35 mouse cellular contexts compared by ENCODE assay signal in the genomic region with DNA sequence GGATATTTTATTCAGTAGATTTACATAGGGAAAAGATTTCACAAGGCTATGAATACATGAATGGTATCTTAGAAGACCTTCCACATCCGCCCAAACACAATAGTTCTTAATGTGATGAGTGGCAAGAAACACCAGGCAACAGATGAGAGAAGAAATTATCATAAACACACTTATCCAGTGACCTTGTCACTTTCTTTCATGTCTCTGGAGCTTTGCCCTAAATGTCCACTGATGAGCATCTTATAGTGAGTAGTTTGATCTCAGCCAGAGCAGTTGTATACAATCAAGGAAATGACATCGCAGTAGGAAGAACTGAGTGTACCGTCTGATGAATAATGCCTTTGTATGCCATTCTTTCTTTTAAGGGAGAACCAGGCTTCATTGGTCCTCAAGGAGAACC.
"Had no signal": no experiment of that assay in that cellular context is flagged by ENCODE, and none has a peak within 500 bp of the region (broad histone marks: within the 10 kb centered on the region; RNA-seq: fewer than 3 reads in every experiment).

No protein-coding gene starts in this region.

- H3K4me1 ChIP-seq: heart, embryonic 10.5 days; heart, embryonic 12.5 days; heart, embryonic 13.5 days; heart, embryonic 15.5 days; hindbrain, embryonic 10.5 days; hindbrain, embryonic 12.5 days; hindbrain, embryonic 13.5 days; hindbrain, embryonic 15.5 days; intestine, embryonic 15.5 days; kidney, embryonic 15.5 days had no signal

- H3K4me3 ChIP-seq: heart, adult 2 months; heart, embryonic 10.5 days; heart, embryonic 12.5 days; heart, embryonic 13.5 days; heart, embryonic 15.5 days; hindbrain, embryonic 10.5 days; hindbrain, embryonic 12.5 days; hindbrain, embryonic 13.5 days; hindbrain, embryonic 15.5 days; intestine, embryonic 15.5 days; kidney, embryonic 15.5 days; layer of hippocampus, adult 2 months; left cerebral cortex, adult 2 months had no signal

- DNase-seq: heart, adult 2 months; heart, postnatal 10 days; heart, postnatal 14 days; heart, postnatal 36 days; heart, postnatal 4 days; kidney, adult 11 months; kidney, adult 18-20 months; kidney, adult 2 months; kidney, adult 8-10 months; kidney, adult 9 months; kidney, postnatal 10 days; kidney, postnatal 14 days; kidney, postnatal 25 days; kidney, postnatal 36 days; kidney, postnatal 4 days; layer of hippocampus, adult 9-11 months; layer of hippocampus, postnatal 36 days had no signal

- H3K27me3 ChIP-seq: heart, embryonic 12.5 days; heart, embryonic 13.5 days; heart, embryonic 15.5 days; hindbrain, embryonic 12.5 days; hindbrain, embryonic 13.5 days; hindbrain, embryonic 15.5 days; intestine, embryonic 15.5 days; kidney, embryonic 15.5 days had no signal

- H3K27ac ChIP-seq: heart, adult 2 months; heart, embryonic 10.5 days; heart, embryonic 13.5 days; heart, embryonic 15.5 days; hindbrain, embryonic 10.5 days; hindbrain, embryonic 12.5 days; hindbrain, embryonic 13.5 days; hindbrain, embryonic 15.5 days; intestine, embryonic 15.5 days; kidney, embryonic 15.5 days; kidney, postnatal 0 days; left cerebral cortex, adult 2 months had no signal

- H3K4me2 ChIP-seq: heart, embryonic 11.5 days; heart, embryonic 12.5 days; heart, embryonic 13.5 days; heart, embryonic 15.5 days; hindbrain, embryonic 12.5 days; hindbrain, embryonic 13.5 days; hindbrain, embryonic 15.5 days; intestine, embryonic 15.5 days; kidney, embryonic 15.5 days had no signal

- H3K36me3 ChIP-seq: heart, embryonic 10.5 days; heart, embryonic 12.5 days; heart, embryonic 13.5 days; heart, embryonic 15.5 days; hindbrain, embryonic 10.5 days; hindbrain, embryonic 12.5 days; hindbrain, embryonic 13.5 days; hindbrain, embryonic 15.5 days; intestine, embryonic 15.5 days; kidney, embryonic 15.5 days had no signal

- H3K9ac ChIP-seq: heart, embryonic 12.5 days; heart, embryonic 13.5 days; heart, embryonic 15.5 days; hindbrain, embryonic 12.5 days; hindbrain, embryonic 13.5 days; hindbrain, embryonic 15.5 days; intestine, embryonic 15.5 days; kidney, embryonic 15.5 days had no signal

- ATAC-seq: hindbrain, embryonic 16.5 days; inflammation-experienced regulatory T-cells, adult 6 months; intestine, embryonic 15.5 days; intestine, embryonic 16.5 days; intestine, postnatal 0 days had no signal

- H3K9me3 ChIP-seq: heart, embryonic 10.5 days; heart, embryonic 12.5 days; heart, embryonic 13.5 days; heart, embryonic 15.5 days; hindbrain, embryonic 10.5 days; hindbrain, embryonic 12.5 days; hindbrain, embryonic 13.5 days; hindbrain, embryonic 15.5 days; intestine, embryonic 15.5 days; kidney, embryonic 15.5 days had no signal
